Mouse (Mus musculus): ENCODE measurements around the gene Tmigd1. TPM values are rescaled to one million over a fixed set of nuclear protein-coding genes. Genes with fewer than 3 reads are reported as not detected.

Tmigd1 gene
- polyA plus RNA-seq, 1 experiment from 2014 or later = 64.1 TPM

- Histone ChIP-seq H3K4me3 (ENCODE audit: low read depth, low read length) (no peak overlapping the region), H3K27me3 (replicated peaks; ENCODE audit: control insufficient read depth, insufficient read depth, low read length) (no peaks in the 10 kb centered on the region), H3K27ac (ENCODE audit: low read depth, low read length) (no peak overlapping the region), H3K4me2 (replicated peaks; ENCODE audit: low read depth) (no peak overlapping the region), H3K4me1 (replicated peaks; ENCODE audit: control insufficient read depth, insufficient read depth, low read length) (no peaks in the 10 kb centered on the region), H3K36me3 (ENCODE audit: control insufficient read depth, insufficient read depth) (no peaks in the 10 kb centered on the region), H3K9me3 (ENCODE audit: control insufficient read depth) (no peaks in the 10 kb centered on the region), H3K9ac (ENCODE audit: low read depth, low read length) (no peak overlapping the region)
- ATAC-seq = no peak
- TF ChIP-seq CTCF (IDR thresholded peaks at IDR 0.05; ENCODE audit: low read depth) = no peak
- 90% methylated on average over 3 of the region's 3 CpGs for WGBS
Measured at GRCm38 (mm10) chr11:76861185-76861584, 40.8 kb upstream of the Tmigd1 start.

DNA sequence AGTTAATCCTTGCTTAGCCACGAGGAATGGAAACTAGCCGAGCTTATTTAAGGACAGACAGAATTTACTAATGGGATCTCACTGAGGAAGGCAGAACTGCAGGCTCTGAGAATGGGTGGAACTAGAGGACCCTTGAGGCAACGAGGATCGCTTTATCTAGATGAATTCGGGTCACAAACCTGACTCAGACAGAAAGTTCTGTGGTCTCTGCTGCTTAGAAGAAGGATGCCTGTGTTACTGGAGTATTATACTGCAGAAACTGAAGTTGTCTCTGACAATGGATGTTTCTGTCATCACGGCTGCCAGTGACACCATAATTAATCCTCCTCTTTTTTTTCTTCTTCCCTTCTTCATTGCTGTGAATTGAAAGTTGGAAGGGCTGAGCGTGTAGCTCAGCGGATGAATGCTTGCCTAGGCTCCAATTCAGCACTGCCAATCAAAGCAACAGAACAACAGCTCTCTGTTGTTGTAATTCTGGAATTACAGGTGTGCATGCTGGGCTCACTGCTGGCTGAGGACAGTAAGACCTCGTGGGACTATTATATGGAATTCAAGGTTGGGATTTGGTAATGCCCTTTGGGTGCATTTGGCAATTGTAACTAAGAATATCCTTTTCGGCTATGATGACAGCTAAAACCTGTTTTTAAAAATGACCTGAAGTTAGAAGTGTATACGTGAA, 29.3 kb upstream of the Tmigd1 start:
- H3K4me2 ChIP-seq (replicated peaks; ENCODE audit: low read depth) = no peak overlapping the region
- ATAC-seq = no peak
- TF ChIP-seq CTCF (IDR thresholded peaks at IDR 0.05; ENCODE audit: low read depth) = no peak
- no peaks in the 10 kb centered on the region for H3K27me3 ChIP-seq (replicated peaks; ENCODE audit: control insufficient read depth, insufficient read depth, low read length)
- H3K4me3 ChIP-seq (ENCODE audit: low read depth, low read length) = no peak overlapping the region
- H3K4me1 ChIP-seq (replicated peaks; ENCODE audit: control insufficient read depth, insufficient read depth, low read length) = no peaks in the 10 kb centered on the region
- H3K9me3 ChIP-seq (ENCODE audit: control insufficient read depth) = no peaks in the 10 kb centered on the region
- H3K36me3 ChIP-seq (ENCODE audit: control insufficient read depth, insufficient read depth) = no peaks in the 10 kb centered on the region
- no peak overlapping the region for H3K9ac ChIP-seq (ENCODE audit: low read depth, low read length)
- 74% methylated on average over 11 of the region's 11 CpGs for WGBS
- no peak overlapping the region for H3K27ac ChIP-seq (ENCODE audit: low read depth, low read length)

DNA sequence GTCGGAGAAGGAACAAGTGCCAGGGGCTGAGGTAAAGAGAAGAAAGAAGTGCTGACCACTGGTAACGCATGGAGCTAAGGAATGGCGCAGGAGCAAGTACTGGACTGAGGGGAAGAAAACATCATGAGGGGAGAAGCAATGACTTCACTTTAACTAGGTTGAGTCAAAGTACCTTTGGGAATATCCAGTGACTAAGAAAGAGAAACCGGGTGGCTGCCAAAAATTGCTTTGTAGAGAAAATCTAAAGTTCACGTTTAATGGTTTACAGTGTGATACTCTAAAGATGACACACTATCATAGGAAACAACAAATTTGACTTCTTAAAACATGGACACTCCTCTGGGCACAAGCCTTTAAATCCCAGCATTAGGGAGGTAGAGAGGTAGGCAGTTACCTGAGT, 28.1 kb upstream of the Tmigd1 start:
- Histone ChIP-seq H3K4me3 (ENCODE audit: low read depth, low read length) (no peak overlapping the region), H3K4me1 (replicated peaks; ENCODE audit: control insufficient read depth, insufficient read depth, low read length) (no peaks in the 10 kb centered on the region), H3K4me2 (replicated peaks; ENCODE audit: low read depth) (no peak overlapping the region), H3K27me3 (replicated peaks; ENCODE audit: control insufficient read depth, insufficient read depth, low read length) (no peaks in the 10 kb centered on the region), H3K27ac (ENCODE audit: low read depth, low read length) (no peak overlapping the region), H3K9ac (ENCODE audit: low read depth, low read length) (no peak overlapping the region), H3K36me3 (ENCODE audit: control insufficient read depth, insufficient read depth) (no peaks in the 10 kb centered on the region), H3K9me3 (ENCODE audit: control insufficient read depth) (no peaks in the 10 kb centered on the region)
- 88% methylated on average over 5 of the region's 5 CpGs for WGBS
- TF ChIP-seq CTCF (IDR thresholded peaks at IDR 0.05; ENCODE audit: low read depth) = no peak
- ATAC-seq = no peak

GRCm38 (mm10) chr11:76874766-76875165, 27.2 kb upstream of the Tmigd1 start:
- Histone ChIP-seq H3K27me3 (replicated peaks; ENCODE audit: control insufficient read depth, insufficient read depth, low read length) (no peaks in the 10 kb centered on the region), H3K4me2 (replicated peaks; ENCODE audit: low read depth) (no peak overlapping the region), H3K4me1 (replicated peaks; ENCODE audit: control insufficient read depth, insufficient read depth, low read length) (no peaks in the 10 kb centered on the region), H3K9me3 (ENCODE audit: control insufficient read depth) (no peaks in the 10 kb centered on the region), H3K27ac (ENCODE audit: low read depth, low read length) (no peak overlapping the region), H3K36me3 (ENCODE audit: control insufficient read depth, insufficient read depth) (no peaks in the 10 kb centered on the region), H3K9ac (ENCODE audit: low read depth, low read length) (no peak overlapping the region), H3K4me3 (ENCODE audit: low read depth, low read length) (no peak overlapping the region)
- no peak for ATAC-seq
- TF ChIP-seq CTCF (IDR thresholded peaks at IDR 0.05; ENCODE audit: low read depth) = no peak
- WGBS = 55% methylated on average over 6 of the region's 6 CpGs

DNA sequence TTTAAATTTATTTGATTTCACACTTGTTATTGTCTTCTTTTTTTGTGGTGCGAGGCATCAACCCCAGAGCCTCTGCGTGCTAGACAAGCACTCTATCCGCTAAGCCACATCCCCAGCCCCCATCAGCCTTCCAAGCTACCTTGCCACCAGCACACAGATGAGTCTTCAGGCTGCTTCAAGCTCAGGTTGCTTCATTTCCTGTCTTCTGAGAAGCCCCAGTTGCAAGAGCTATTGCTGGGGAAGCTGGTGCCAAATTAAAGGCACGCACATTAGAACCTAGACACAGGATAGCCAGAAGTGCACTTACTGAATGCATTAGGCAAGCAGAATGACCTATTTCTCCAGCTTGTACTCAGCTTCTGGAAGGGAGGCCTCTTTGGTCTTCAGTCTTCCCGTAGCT, 22.1 kb upstream of the Tmigd1 start:
- H3K4me1 ChIP-seq (replicated peaks; ENCODE audit: control insufficient read depth, insufficient read depth, low read length) = no peaks in the 10 kb centered on the region
- no peak overlapping the region for H3K4me2 ChIP-seq (replicated peaks; ENCODE audit: low read depth)
- no peak overlapping the region for H3K4me3 ChIP-seq (ENCODE audit: low read depth, low read length)
- H3K27me3 ChIP-seq (replicated peaks; ENCODE audit: control insufficient read depth, insufficient read depth, low read length) = no peaks in the 10 kb centered on the region
- H3K27ac ChIP-seq (ENCODE audit: low read depth, low read length) = no peak overlapping the region
- no peaks in the 10 kb centered on the region for H3K36me3 ChIP-seq (ENCODE audit: control insufficient read depth, insufficient read depth)
- no peak overlapping the region for H3K9ac ChIP-seq (ENCODE audit: low read depth, low read length)
- no peaks in the 10 kb centered on the region for H3K9me3 ChIP-seq (ENCODE audit: control insufficient read depth)
- ATAC-seq = no peak
- 89% methylated on average over 5 of the region's 5 CpGs for WGBS
- no peak for TF ChIP-seq CTCF (IDR thresholded peaks at IDR 0.05; ENCODE audit: low read depth)

GRCm38 (mm10) chr11:76884451-76884850, 17.5 kb upstream of the Tmigd1 start:
- Histone ChIP-seq H3K36me3 (ENCODE audit: control insufficient read depth, insufficient read depth) (no peaks in the 10 kb centered on the region), H3K9ac (ENCODE audit: low read depth, low read length) (no peak overlapping the region), H3K27me3 (replicated peaks; ENCODE audit: control insufficient read depth, insufficient read depth, low read length) (no peaks in the 10 kb centered on the region), H3K27ac (ENCODE audit: low read depth, low read length) (no peak overlapping the region), H3K9me3 (ENCODE audit: control insufficient read depth) (no peaks in the 10 kb centered on the region), H3K4me3 (ENCODE audit: low read depth, low read length) (no peak overlapping the region), H3K4me1 (replicated peaks; ENCODE audit: control insufficient read depth, insufficient read depth, low read length) (no peaks in the 10 kb centered on the region), H3K4me2 (replicated peaks; ENCODE audit: low read depth) (no peak overlapping the region)
- WGBS = 21% methylated on average over 5 of the region's 5 CpGs
- TF ChIP-seq CTCF (IDR thresholded peaks at IDR 0.05; ENCODE audit: low read depth) = no peak
- ATAC-seq = no peak

Measured in intestine, postnatal 0 days (tissue).